Mouse (Mus musculus) midbrain, embryonic 11.5 days (tissue): ENCODE measurements around the gene Dst. TPM values are rescaled to one million over a fixed set of nuclear protein-coding genes. Genes with fewer than 3 reads are reported as not detected.
A peak's percentile ranks its signal among the peaks of the same experiment; 100 is the strongest.

Experiments used
- ATAC-seq: fragments of 200-750 bp; cut with Nextera tagmentation; 2 replicates; pipeline ENCODE4 v1.8.0; 2017; ENCODE audit warnings: moderate TSS enrichment, moderate library complexity; ENCODE audit not compliant: low FRiP score
- DNase-seq: peaks from one replicate; pipeline ENCODE4 v3.0.0; 2015; ENCODE audit warnings: low spot score; ENCODE audit errors: missing footprints
- H3K27ac ChIP-seq: fragments of 300-500 bp; sonication (generic); 2 replicates; pipeline ENCODE4 v1.5.1; 2014; ENCODE audit warnings: low read depth, low read length
- H3K27me3 ChIP-seq: fragments of 300-500 bp; sonication (generic); 2 replicates; pipeline ENCODE4 v1.6.1; 2014; ENCODE audit warnings: mild to moderate bottlenecking, low read length, moderate library complexity, mixed read lengths; ENCODE audit not compliant: control insufficient read depth, insufficient read depth
- H3K36me3 ChIP-seq: fragments of 300-500 bp; sonication (generic); 2 replicates; pipeline ENCODE4 v1.6.1; 2014; ENCODE audit warnings: mild to moderate bottlenecking, low read length, moderate library complexity, mixed read lengths; ENCODE audit not compliant: control insufficient read depth, insufficient read depth
- H3K4me1 ChIP-seq: fragments of 300-500 bp; sonication (generic); 2 replicates; pipeline ENCODE4 v1.6.1; 2014; ENCODE audit warnings: low read length; ENCODE audit not compliant: control insufficient read depth, insufficient read depth
- H3K4me2 ChIP-seq: fragments of 300-500 bp; sonication (generic); 2 replicates; pipeline ENCODE4 v1.6.1; 2014; ENCODE audit warnings: mild to moderate bottlenecking, moderate library complexity
- H3K4me3 ChIP-seq: fragments of 300-500 bp; sonication (generic); 2 replicates; pipeline ENCODE4 v1.5.1; 2014; ENCODE audit warnings: low read depth, low read length
- H3K9ac ChIP-seq: fragments of 300-500 bp; sonication (generic); 2 replicates; pipeline ENCODE4 v1.6.1; 2014; ENCODE audit warnings: low read length
- H3K9me3 ChIP-seq: fragments of 300-500 bp; sonication (generic); 2 replicates; pipeline ENCODE4 v1.6.1; 2016; ENCODE audit warnings: low read length; ENCODE audit not compliant: control insufficient read depth
- WGBS: fragments of 180-500 bp; shearing (Covaris S2); extraction: QIAGEN DNeasy Blood & Tissue Kit; methylation state at CpG from one replicate; pipeline ENCODE4 v1.1.7; 2014; 5-methylcytosine and 5-hydroxymethylcytosine counted together
- polyA plus RNA-seq: library from polyadenylated mRNA; unstranded; fragments of >200 nt; fragmentation: Nextera tagmentation; extraction: Ambion mirVana; gene quantifications from 2 replicates; pipeline ENCODE4 v1.2.1, GENCODE M21; 2014

The Dst gene
- polyA plus RNA-seq, 1 experiment from 2014 or later: 33.3 TPM

DNA sequence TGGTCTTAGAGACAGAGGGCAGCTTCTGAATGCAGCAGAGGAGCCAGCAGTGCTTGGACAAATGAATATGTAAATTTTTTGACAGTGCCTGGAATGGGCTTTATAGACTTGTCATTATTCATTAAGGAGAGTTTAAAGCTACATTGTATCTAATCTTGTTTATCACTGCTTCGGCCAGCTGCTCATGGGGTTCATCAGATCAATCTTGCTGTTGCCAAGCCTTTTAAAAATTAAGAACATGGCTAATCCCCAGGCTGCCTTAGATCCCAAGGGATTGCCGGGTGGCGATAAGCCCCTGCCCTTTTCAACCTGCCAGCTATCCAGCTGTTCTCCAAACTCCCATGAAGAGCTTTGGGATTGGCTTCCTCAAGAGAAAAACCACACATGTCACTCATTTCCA lies 303.7 kb downstream of the Dst start:
- 28% methylated on average over 3 of the region's 3 CpGs for WGBS
- H3K4me3 ChIP-seq: no peak overlapping the region
- H3K9me3 ChIP-seq: no peaks in the 10 kb centered on the region
- peaks cover 6% of the 10 kb centered on the region for H3K4me1 ChIP-seq
- no peak overlapping the region for H3K4me2 ChIP-seq
- no peaks in the 10 kb centered on the region; the same call in 1 of the 2 replicates for H3K36me3 ChIP-seq
- H3K9ac ChIP-seq: no peak overlapping the region
- H3K27ac ChIP-seq: no peak overlapping the region
- H3K27me3 ChIP-seq: peaks cover 9% of the 10 kb centered on the region
- DNase-seq (no peak), ATAC-seq (peak; percentile 86)

- no peak for DNase-seq
- H3K36me3 ChIP-seq: no peaks in the 10 kb centered on the region; the same call in 1 of the 2 replicates
- H3K9me3 ChIP-seq: no peaks in the 10 kb centered on the region
- H3K27ac ChIP-seq: no peak overlapping the region
- H3K4me3 ChIP-seq: no peak overlapping the region
- H3K4me2 ChIP-seq: no peak overlapping the region
- peak; percentile 47; the same call in 1 of the 2 replicates for ATAC-seq
- 29% methylated on average over 2 of the region's 2 CpGs for WGBS
- peaks cover 5% of the 10 kb centered on the region; the same call in 1 of the 2 replicates for H3K27me3 ChIP-seq
- peaks cover 6% of the 10 kb centered on the region for H3K4me1 ChIP-seq
- H3K9ac ChIP-seq: no peak overlapping the region
Observed at GRCm38 (mm10) chr1:34216456-34216855, 308.4 kb downstream of the Dst start.

DNA sequence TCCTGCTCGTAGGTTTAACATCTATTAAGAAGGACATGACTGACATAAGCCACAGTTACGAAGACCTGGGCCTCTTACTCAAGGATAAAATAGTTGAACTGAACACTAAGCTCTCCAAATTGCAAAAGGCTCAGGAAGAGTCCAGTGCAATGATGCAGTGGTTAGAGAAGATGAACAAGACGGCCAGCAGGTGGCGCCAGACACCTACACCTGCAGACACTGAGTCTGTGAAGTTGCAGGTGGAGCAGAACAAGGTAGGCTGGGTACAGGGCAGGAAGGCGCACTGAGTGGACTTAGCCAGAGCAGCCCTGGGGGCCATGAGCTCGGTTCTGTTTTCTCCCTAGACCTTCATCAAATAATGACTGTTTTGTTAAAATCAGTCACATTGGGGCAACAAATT lies 310.3 kb downstream of the Dst start:
- 35% methylated on average over 6 of the region's 6 CpGs for WGBS
- DNase-seq: peak; percentile 94
- Histone ChIP-seq H3K4me3 (no peak overlapping the region), H3K27me3 (peaks cover 5% of the 10 kb centered on the region; the same call in 1 of the 2 replicates), H3K9me3 (no peaks in the 10 kb centered on the region), H3K4me2 (no peak overlapping the region), H3K27ac (no peak overlapping the region), H3K36me3 (no peaks in the 10 kb centered on the region; the same call in 1 of the 2 replicates), H3K4me1 (peaks cover 3% of the 10 kb centered on the region), H3K9ac (no peak overlapping the region)
- ATAC-seq: peak; percentile 57; the same call in 1 of the 2 replicates

DNA sequence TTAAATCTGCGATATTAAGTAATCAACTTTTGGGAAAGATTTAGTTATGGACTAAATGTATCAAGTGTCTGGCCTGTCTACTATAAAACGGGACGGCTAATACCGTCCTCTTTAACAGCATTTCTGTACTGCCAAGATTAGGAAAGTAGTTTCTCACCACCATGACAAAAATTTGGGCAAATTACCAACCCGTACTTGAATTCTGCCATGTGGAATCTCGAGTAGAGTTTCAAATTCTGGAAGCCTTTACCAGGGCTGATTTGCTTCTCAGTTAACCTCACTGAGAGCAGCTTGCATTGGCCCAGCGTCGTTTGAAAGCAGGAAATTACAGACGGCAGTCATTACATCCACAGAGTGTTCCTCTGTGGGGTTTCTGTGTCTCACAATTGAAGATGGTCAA lies 310.8 kb downstream of the Dst start:
- Histone ChIP-seq H3K36me3 (no peaks in the 10 kb centered on the region), H3K27me3 (peaks cover 5% of the 10 kb centered on the region; the same call in 1 of the 2 replicates), H3K27ac (no peak overlapping the region), H3K9ac (no peak overlapping the region), H3K4me3 (no peak overlapping the region), H3K9me3 (no peaks in the 10 kb centered on the region), H3K4me2 (no peak overlapping the region), H3K4me1 (peaks cover 3% of the 10 kb centered on the region)
- peak; percentile 26 for DNase-seq
- ATAC-seq: no peak
- WGBS: 90% methylated on average over 9 of the region's 9 CpGs

- Histone ChIP-seq H3K27me3 (0 out of 2 replicates have a peak, but pooled peaks cover 1% of the 10 kb centered on the region), H3K4me2 (no peak overlapping the region), H3K27ac (no peak overlapping the region), H3K4me3 (no peak overlapping the region), H3K9ac (no peak overlapping the region), H3K4me1 (peaks cover 3% of the 10 kb centered on the region), H3K9me3 (no peaks in the 10 kb centered on the region), H3K36me3 (0 out of 2 replicates have a peak, but pooled peaks cover 3% of the 10 kb centered on the region)
- WGBS: 83% methylated on average over 11 of the region's 11 CpGs
- DNase-seq: no peak
- ATAC-seq: no peak
Observed at GRCm38 (mm10) chr1:34220094-34220601, 312.1 kb downstream of the Dst start.

DNA sequence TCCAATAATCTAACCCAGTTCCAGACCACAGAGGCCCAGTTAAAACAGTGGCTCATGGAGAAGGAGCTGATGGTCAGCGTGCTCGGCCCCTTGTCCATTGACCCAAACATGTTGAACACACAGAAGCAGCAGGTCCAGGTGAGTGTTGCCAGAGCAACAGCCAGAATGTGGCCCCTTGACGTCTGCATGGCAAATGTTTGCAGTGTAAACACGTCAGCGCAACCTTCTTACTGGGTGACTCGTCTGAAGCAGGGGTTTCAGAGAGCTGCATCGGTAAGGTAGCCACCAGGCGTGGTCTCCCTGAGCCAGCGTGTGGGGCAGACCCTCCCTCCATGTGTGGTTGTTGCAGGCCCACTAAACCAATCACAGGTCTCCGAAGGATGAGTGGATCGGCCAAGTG lies 315.8 kb downstream of the Dst start:
- 93% methylated on average over 11 of the region's 11 CpGs for WGBS
- no peaks in the 10 kb centered on the region for H3K27me3 ChIP-seq
- no peak overlapping the region for H3K4me3 ChIP-seq
- H3K9me3 ChIP-seq: no peaks in the 10 kb centered on the region
- H3K9ac ChIP-seq: no peak overlapping the region
- H3K27ac ChIP-seq: no peak overlapping the region
- H3K4me1 ChIP-seq: no peaks in the 10 kb centered on the region
- DNase-seq (no peak), ATAC-seq (no peak)
- no peak overlapping the region for H3K4me2 ChIP-seq
- H3K36me3 ChIP-seq: peaks cover 11% of the 10 kb centered on the region; the same call in 1 of the 2 replicates

DNA sequence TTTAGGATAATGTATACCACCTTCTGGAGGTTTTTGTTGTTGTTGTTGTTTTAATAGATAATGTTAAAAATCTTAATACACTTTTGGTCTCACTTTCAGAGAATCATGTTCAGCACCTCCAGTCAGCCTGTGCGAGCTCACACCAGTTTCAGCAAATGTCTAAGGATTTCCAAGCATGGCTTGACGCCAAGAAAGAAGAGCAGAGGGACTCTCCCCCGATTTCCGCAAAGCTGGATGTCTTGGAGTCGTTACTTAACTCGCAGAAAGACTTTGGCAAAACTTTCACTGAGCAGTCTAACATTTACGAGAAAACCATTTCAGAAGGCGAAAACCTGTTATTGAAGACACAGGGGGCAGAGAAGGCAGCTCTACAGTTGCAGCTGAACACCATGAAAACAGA lies 319.7 kb downstream of the Dst start:
- no peaks in the 10 kb centered on the region for H3K27me3 ChIP-seq
- 95% methylated on average over 8 of the region's 8 CpGs for WGBS
- DNase-seq: no peak
- H3K4me3 ChIP-seq: no peak overlapping the region
- no peak overlapping the region for H3K9ac ChIP-seq
- H3K27ac ChIP-seq: no peak overlapping the region
- ATAC-seq: no peak
- H3K9me3 ChIP-seq: no peaks in the 10 kb centered on the region
- no peak overlapping the region for H3K4me2 ChIP-seq
- no peaks in the 10 kb centered on the region for H3K4me1 ChIP-seq
- H3K36me3 ChIP-seq: peaks cover 11% of the 10 kb centered on the region; the same call in 1 of the 2 replicates

DNA sequence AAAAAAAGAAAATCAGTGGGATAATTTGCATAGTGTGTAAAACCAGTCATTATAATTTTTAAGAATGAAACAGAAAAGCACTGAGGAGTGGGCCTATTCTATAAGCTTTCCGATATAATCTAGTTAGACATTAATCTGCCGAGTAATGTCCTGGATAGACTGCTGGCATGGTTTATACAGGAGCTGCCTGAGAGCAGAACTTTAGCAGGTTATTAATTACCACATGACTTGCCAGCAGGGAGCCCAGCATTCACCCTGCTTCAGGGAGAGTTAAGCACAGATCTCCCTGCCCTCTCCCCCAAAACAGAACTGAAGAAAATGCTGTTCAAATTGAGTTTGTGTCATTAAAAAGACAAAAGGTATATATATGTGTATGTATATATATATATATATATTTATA lies 323.0 kb downstream of the Dst start:
- 85% methylated on average over 2 of the region's 2 CpGs for WGBS
- no peak overlapping the region for H3K9ac ChIP-seq
- H3K4me1 ChIP-seq: peaks cover 4% of the 10 kb centered on the region
- ATAC-seq: no peak
- no peak overlapping the region for H3K27ac ChIP-seq
- H3K9me3 ChIP-seq: no peaks in the 10 kb centered on the region
- no peak overlapping the region for H3K4me2 ChIP-seq
- H3K27me3 ChIP-seq: no peaks in the 10 kb centered on the region
- 0 out of 2 replicates have a peak, but pooled peaks cover 4% of the 10 kb centered on the region for H3K36me3 ChIP-seq
- DNase-seq: no peak
- no peak overlapping the region for H3K4me3 ChIP-seq

GRCm38 (mm10) chr1:34236254-34236723 lies 328.3 kb downstream of the Dst start:
- Histone ChIP-seq H3K9me3 (no peaks in the 10 kb centered on the region), H3K9ac (peak overlapping the region; percentile 39; the same call in 1 of the 2 replicates), H3K4me2 (peak overlapping the region; percentile 45), H3K4me1 (peaks cover 29% of the 10 kb centered on the region), H3K27me3 (no peaks in the 10 kb centered on the region), H3K27ac (no peak overlapping the region), H3K36me3 (no peaks in the 10 kb centered on the region), H3K4me3 (peak overlapping the region; percentile 23)
- DNase-seq: peak; percentile 94
- 1% methylated on average over 28 of the region's 28 CpGs for WGBS
- peak; percentile 94 for ATAC-seq
